Mouse (Mus musculus) cerebellum, adult 8-10 months (tissue): Measurements from ENCODE around the gene Gm42517.

Experiments
- DNase-seq: peaks from one replicate; pipeline ENCODE4 v3.0.0; 2022

Gene Gm42517

DNA sequence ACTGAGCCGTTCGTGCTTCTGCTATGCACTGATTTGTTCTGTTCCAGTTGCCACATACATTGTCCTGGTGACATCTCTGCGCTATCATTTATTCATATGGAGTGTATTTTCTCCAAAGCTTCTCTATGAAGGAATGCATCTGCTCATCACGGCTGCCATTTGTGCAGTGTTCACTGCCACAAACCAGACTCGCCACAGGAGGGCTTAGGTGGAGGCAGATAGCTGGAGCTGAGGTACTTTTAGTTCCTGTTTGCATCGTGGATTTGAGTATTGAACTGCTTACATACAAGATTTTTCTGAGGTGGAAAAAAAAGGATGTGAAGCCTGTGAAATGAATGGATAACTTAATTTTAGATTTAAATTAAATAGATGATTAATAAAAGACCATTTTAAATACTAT, 19.9 kb downstream of the Gm42517 start:
- DNase-seq = no peak

DNA sequence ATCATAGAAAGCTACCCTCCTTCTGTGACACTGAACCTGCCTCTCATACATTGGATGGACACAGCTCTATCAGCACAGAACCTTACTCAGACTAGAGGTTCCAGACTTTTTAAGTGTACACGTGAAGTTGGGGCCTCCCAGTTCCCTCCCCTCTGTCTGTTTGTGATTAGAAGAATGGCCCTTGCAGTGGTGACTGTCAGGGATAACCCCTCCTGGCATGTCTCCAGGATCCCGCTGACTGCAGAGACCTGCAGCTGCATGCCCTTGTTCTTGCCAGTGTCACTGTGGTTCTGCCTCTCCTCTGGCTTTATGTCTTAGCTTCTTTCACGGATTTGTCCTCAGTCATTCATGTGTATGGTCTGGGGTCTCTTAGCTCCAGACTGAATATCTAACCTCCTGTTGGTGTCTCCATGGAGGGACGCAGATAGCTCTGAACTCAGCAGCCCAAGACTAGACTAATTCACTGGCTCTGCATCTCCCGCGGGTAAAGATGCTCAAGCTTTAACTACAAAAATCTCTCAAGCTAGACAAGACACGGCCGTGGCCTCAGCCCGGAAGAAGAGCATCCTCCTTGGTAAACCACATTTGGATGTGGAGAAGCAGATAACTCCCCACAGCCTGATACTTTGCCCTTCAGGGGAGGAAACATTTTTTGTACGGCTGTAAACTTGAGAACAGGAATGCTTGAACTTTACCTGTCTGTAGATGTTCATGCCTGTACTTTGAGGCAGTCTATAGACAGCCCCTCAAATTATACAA, 22.2 kb downstream of the Gm42517 start:
- DNase-seq = no peak

DNA sequence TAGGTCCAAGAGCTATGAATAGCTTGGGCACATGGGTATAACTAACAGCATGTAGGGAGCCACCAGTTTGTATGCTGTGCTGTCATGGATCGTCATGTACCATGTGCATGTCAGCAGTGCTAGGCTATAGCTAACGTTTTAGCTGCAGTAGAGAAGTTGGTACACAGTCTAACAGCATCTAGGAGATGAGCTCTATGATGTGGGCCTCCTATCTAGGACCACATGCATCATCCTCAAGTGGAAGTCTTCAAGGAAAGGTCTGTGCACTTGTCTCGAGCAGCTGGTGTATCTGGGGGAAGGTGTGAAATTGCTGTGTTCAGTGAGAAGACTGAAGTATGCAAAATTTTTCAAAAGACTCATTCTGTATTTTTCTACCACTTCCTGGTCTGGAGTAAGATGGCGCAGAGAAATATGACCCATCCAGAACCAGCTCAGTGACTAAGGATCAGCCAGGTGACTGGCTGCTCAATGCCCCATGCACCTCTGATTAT, 24.0 kb downstream of the Gm42517 start:
- no peak for DNase-seq

GRCm38 (mm10) chr5:108338049-108338448, 29.7 kb downstream of the Gm42517 start:
- no peak for DNase-seq

DNA sequence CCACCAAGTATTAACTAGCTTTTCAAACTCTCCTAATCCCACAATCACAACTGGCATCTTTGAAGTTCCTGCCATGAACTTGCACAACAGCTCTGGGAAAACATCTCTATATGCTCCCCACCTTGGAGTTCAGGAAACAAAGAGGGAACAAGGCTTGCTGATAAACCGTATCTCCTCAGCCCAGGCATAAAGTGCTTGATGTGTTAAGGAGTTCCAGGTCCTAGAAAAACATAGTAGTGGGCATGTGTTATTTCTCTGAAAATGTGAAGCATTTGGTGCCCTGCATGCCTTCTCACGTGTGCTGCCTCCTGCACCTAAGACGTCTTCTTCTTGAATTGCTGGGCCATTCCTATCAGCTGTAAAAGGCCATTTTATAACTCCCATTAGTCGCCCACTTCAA, 30.3 kb downstream of the Gm42517 start:
- DNase-seq = no peak

DNA sequence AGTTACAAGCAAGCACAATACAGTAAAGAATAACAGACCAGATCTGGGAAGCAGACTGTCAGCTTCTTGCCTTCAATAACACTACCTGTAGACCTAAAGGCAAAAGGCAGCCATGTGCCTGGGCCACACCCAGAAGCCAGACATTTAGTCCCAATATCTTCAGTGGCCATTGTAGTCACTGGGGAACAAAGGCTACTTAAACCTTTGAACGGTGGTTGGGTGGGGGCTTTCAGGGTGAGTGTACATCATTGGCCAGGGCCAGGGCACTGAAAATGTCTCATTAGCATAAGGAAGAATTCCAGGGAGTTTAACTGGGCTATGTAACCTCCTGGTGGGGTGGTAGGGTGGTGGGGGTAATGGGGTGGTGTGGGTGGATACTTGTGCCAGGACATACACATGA, 36.7 kb downstream of the Gm42517 start:
- no peak for DNase-seq
